Mouse (Mus musculus) megakaryocyte, embryonic 14.5 days (primary cell): ENCODE measurements around the gene Inhbc.

ENCODE experiments used
- FLI1 ChIP-seq: IDR thresholded peaks from 2 replicates; pipeline ENCODE4 v1.6.1; 2012; ENCODE audit warnings: low read length, inconsistent platforms, mixed read lengths
- GATA1 ChIP-seq: IDR thresholded peaks from 3 replicates; pipeline ENCODE4 v1.6.1; 2012; ENCODE audit warnings: mixed read lengths, low read length, inconsistent platforms, borderline replicate concordance

DNA sequence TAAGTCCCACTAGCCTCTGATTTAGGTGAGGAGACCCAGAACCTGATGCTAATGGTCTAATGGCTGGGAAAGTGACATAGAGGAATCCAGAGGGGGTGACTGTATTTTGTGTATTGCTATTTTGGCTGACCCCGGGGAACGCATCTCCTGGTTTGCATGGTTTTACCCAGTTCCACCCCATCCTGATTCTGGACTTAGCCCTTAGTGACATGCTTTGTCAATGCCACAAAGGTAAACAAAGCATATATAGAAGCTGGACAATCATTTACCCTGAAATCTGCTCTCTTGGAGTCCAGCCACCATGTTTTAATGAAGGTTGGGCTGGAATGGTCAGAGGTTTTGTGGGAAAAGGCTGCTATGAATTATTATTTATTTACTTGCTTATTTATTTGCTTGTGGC lies 2.0 kb downstream of the Inhbc start:
- TF ChIP-seq GATA1: no peak
- no peak for TF ChIP-seq FLI1
